Mouse (Mus musculus) C2C12 (cell line): Measurements from ENCODE around the gene Wdr54. TPM values are rescaled to one million over a fixed set of nuclear protein-coding genes. Genes with fewer than 3 reads are reported as not detected.

Experiments used
- H3K27me3 ChIP-seq: one replicate; pipeline ENCODE4 v1.6.1; 2011; ENCODE audit not compliant: control insufficient read depth, insufficient read depth, insufficient read length
- H3K36me3 ChIP-seq: one replicate; pipeline ENCODE4 v1.6.1; 2011; ENCODE audit not compliant: control insufficient read depth, insufficient read depth
- H3K4me3 ChIP-seq: one replicate; pipeline ENCODE4 v1.5.1; 2011; ENCODE audit warnings: mild to moderate bottlenecking, control low read depth; ENCODE audit not compliant: poor library complexity, insufficient read depth, severe bottlenecking
- H3K79me2 ChIP-seq: one replicate; pipeline ENCODE4 v1.6.1; 2011; ENCODE audit not compliant: control insufficient read depth, insufficient read depth
- H3K79me3 ChIP-seq: one replicate; pipeline ENCODE4 v1.6.1; 2011; ENCODE audit warnings: low read depth, control low read depth
- H3ac ChIP-seq: one replicate; pipeline ENCODE3; 2011; ENCODE audit warnings: low read depth; ENCODE audit not compliant: control insufficient read depth, insufficient read length
- CEBPB ChIP-seq: IDR thresholded peaks from one replicate; pipeline ENCODE4 v1.6.1; 2011; ENCODE audit warnings: low read depth, mild to moderate bottlenecking, control low read depth, moderate library complexity
- CTCF ChIP-seq: IDR thresholded peaks from one replicate; pipeline ENCODE4 v1.5.1; 2011; ENCODE audit not compliant: control insufficient read depth, insufficient read depth, insufficient read length
- FOSL1 ChIP-seq: IDR thresholded peaks from one replicate; pipeline ENCODE4 v1.8.0; 2011; ENCODE audit warnings: mild to moderate bottlenecking, low read length; ENCODE audit not compliant: poor library complexity, insufficient read depth, severe bottlenecking
- MAX ChIP-seq: IDR thresholded peaks from one replicate; pipeline ENCODE4 v1.6.1; 2011; ENCODE audit warnings: mild to moderate bottlenecking, control low read depth
- MYOD1 ChIP-seq: IDR thresholded peaks from one replicate; pipeline ENCODE4 v1.6.1; 2011; ENCODE audit warnings: low read depth; ENCODE audit not compliant: control insufficient read depth, insufficient read length
- MYOG ChIP-seq: IDR thresholded peaks from one replicate; pipeline ENCODE4 v1.6.1; 2011; ENCODE audit not compliant: control insufficient read depth, insufficient read length; ENCODE audit errors: extremely low read depth
- USF1 ChIP-seq: IDR thresholded peaks from one replicate; pipeline ENCODE4 v1.6.1; 2011; ENCODE audit warnings: low read depth, mild to moderate bottlenecking, control low read depth, moderate library complexity
- polyA plus RNA-seq: library from polyadenylated mRNA; unstranded; fragments of >200 nt; fragmentation: generic; extraction: Trizol; gene quantifications from one replicate; pipeline ENCODE4 v1.2.1, GENCODE M21; 2012; ENCODE audit warnings: missing spikeins

Wdr54 gene
- polyA plus RNA-seq, 1 experiment = 9.5 TPM

DNA sequence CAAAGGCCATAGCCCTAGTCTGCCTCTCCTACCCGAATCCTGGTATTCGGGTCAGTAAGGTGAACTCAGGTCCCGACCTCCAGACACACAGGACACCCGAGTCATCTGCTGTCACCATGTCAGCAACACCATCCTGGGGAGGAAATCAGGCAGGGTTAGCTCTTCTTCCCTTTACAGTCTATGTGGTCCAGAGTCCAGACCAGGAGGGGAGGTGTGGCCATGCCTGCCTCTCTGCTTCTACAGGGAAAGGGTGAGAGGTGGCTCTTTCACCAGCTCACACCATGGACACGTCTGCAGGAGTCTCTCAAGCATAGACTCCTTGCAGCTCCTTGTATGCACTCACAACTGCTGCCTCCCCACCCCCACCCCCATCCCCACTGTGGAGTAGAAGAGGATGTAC, 2.7 kb downstream of the Wdr54 start:
- Histone ChIP-seq H3K79me3 (peaks cover 2% of the 10 kb centered on the region), H3K79me2 (no peaks in the 10 kb centered on the region), H3K36me3 (peaks cover 23% of the 10 kb centered on the region), H3K27me3 (no peaks in the 10 kb centered on the region), H3K4me3 (no peak overlapping the region), H3ac (no peak overlapping the region)
- TF ChIP-seq MYOG (no peak), CEBPB (no peak), MYOD1 (no peak), USF1 (no peak), CTCF (no peak), FOSL1 (no peak), MAX (no peak)

- no peak for TF ChIP-seq MYOG
- TF ChIP-seq MYOD1 = no peak
- no peak for TF ChIP-seq FOSL1
- TF ChIP-seq CEBPB = no peak
- no peak for TF ChIP-seq MAX
- no peak for TF ChIP-seq USF1
- TF ChIP-seq CTCF = no peak
- Histone ChIP-seq H3K36me3 (peaks cover 27% of the 10 kb centered on the region), H3K4me3 (no peak overlapping the region), H3K79me2 (no peaks in the 10 kb centered on the region), H3K27me3 (no peaks in the 10 kb centered on the region), H3ac (no peak overlapping the region), H3K79me3 (peaks cover 2% of the 10 kb centered on the region)
Measured at GRCm38 (mm10) chr6:83153038-83153437, 3.2 kb downstream of the Wdr54 start.

- TF ChIP-seq MYOD1 = no peak
- TF ChIP-seq MAX = no peak
- no peak for TF ChIP-seq MYOG
- TF ChIP-seq FOSL1 = no peak
- no peak for TF ChIP-seq USF1
- TF ChIP-seq CTCF = no peak
- TF ChIP-seq CEBPB = no peak
- H3K36me3 ChIP-seq = peaks cover 40% of the 10 kb centered on the region
- H3ac ChIP-seq = no peak overlapping the region
Measured at GRCm38 (mm10) chr6:83151721-83152120, 4.5 kb downstream of the Wdr54 start.

GRCm38 (mm10) chr6:83147280-83147679, 8.9 kb downstream of the Wdr54 start:
- H3K27me3 ChIP-seq = no peaks in the 10 kb centered on the region
- H3K4me3 ChIP-seq = no peak overlapping the region
- H3K36me3 ChIP-seq = peaks cover 37% of the 10 kb centered on the region
- no peak for TF ChIP-seq MYOG
- no peak for TF ChIP-seq CEBPB
- no peak for TF ChIP-seq MYOD1
- TF ChIP-seq MAX = no peak
- TF ChIP-seq FOSL1 = no peak
- peaks cover 40% of the 10 kb centered on the region for H3K79me2 ChIP-seq
- H3K79me3 ChIP-seq = peaks cover 10% of the 10 kb centered on the region
- H3ac ChIP-seq = no peak overlapping the region

More at GRCm38 (mm10) chr6:83151721-83152120, 4.5 kb downstream of the Wdr54 start:
- H3K4me3 ChIP-seq = no peak overlapping the region
- H3K79me3 ChIP-seq = peaks cover 2% of the 10 kb centered on the region
- peaks cover 5% of the 10 kb centered on the region for H3K79me2 ChIP-seq
- no peaks in the 10 kb centered on the region for H3K27me3 ChIP-seq

DNA sequence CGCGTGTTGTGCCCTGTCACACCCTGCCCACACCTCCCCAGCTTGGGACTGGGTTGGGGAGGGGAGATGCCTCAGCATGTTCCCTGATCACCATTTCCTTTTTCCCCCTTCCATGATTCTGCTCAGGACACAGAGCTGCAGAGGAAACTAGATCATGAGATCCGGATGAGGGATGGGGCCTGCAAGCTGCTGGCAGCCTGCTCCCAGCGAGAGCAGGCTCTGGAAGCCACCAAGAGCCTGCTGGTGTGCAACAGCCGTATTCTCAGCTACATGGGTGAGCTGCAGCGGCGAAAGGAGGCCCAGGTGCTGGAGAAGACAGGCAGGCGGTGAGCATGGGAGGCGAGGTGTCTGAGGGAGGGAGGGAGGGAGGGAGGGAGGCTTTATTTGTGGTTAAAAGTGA, 10.4 kb downstream of the Wdr54 start:
- Histone ChIP-seq H3K4me3 (no peak overlapping the region), H3ac (no peak overlapping the region), H3K36me3 (peaks cover 29% of the 10 kb centered on the region), H3K79me2 (peaks cover 55% of the 10 kb centered on the region), H3K27me3 (no peaks in the 10 kb centered on the region), H3K79me3 (peaks cover 10% of the 10 kb centered on the region)
- no peak for TF ChIP-seq USF1
- TF ChIP-seq FOSL1 = no peak
- TF ChIP-seq MAX = no peak
- TF ChIP-seq CEBPB = no peak
- no peak for TF ChIP-seq CTCF
- TF ChIP-seq MYOD1 = no peak
- TF ChIP-seq MYOG = no peak

GRCm38 (mm10) chr6:83145209-83145608, 11.0 kb downstream of the Wdr54 start:
- H3K79me2 ChIP-seq = peaks cover 61% of the 10 kb centered on the region
- peaks cover 14% of the 10 kb centered on the region for H3K79me3 ChIP-seq
- H3ac ChIP-seq = no peak overlapping the region
- no peaks in the 10 kb centered on the region for H3K27me3 ChIP-seq
- peaks cover 29% of the 10 kb centered on the region for H3K36me3 ChIP-seq
- no peak overlapping the region for H3K4me3 ChIP-seq
- TF ChIP-seq MYOD1 (no peak), CTCF (peak; percentile 4), FOSL1 (peak; percentile 98), MAX (peak; percentile 32), MYOG (no peak)
